Mouse (Mus musculus) heart, adult 9 months (tissue): ENCODE measurements around the gene Ncam2.
"Not testable (repeated sequence)": the region's sequence is repeated elsewhere in the genome, so short reads cannot be mapped to it uniquely, and the experiment has no call there.

Experiments used
- DNase-seq, 2 experiments: peaks; one replicate each; pipeline ENCODE4 v3.0.0; 2022; ENCODE audit warnings: low spot score in 2 of 2

Gene Ncam2

DNA sequence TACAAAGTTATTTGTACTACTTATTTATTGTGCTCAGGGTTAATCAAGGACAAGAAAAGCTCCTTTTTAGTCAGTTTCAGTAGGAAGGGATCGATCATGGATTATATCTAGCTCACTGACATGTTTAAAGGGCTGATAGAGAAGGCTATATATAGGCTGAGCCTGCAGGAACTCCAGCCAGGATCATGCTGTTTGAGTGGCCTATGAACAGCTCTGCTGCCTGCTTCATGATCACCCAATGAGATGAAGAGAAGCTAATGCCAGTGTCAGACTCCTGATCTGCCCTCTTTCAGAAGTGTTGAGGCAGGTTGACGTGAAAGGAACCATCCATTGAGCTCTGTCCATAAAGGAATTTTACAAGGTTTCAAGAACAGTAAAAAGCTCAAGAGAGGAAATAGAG is 103.3 kb downstream of the Ncam2 start:
- no peak for DNase-seq

DNA sequence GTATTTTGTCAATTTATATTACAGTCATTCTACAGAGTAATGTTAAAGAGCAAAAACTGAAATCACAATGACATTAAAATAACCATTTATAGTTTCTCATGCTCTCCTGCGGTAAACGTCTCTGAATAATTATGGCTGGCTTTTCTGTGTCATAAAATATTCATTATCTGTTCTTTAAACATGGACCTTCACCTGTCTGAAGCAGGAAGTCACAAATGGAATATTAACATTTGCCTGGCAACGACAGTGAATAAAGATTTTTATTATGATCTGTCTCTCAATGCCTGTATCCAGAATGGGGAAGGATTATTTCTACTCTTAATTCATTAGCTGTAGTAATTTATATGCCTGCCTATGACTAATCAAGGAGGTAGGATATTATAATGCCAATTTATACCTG is 108.7 kb downstream of the Ncam2 start:
- no peak for DNase-seq

DNA sequence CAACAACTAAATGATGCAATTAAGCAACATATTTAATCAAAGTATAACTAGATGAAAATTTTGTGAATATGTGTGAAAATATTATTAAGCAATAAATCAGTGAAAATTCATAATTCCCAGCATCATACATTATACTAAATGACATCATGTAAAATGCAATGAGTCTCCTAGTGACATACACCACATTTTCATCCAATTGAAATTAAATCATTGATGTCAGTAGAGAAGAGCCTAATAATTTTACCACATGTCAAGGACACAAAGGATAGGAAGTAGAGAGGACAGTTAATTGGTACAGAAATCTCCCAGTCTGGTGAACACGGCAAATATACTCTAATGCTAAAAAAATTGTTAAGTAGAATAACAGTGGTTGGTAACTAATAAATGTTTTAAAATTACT is 118.5 kb downstream of the Ncam2 start:
- no peak for DNase-seq

DNA sequence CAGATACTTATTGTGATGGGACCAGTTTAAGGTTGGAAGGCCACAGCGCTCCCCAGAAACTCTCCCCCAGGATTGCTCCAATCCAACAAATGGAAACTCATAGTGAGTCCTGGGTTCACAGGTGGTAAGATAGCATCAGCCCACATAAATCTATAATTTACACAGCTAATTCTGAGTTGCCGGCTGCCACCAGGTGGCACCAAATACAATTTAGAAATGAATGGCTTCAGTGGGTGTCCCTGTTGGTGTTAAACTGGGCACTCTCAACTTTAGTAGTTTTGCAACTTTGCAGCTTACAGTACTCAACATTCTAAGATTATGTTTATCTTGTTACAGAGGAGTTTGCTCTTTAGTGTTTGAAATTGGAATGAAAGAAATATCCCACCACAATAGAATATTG is 130.0 kb downstream of the Ncam2 start:
- DNase-seq = no peak

DNA sequence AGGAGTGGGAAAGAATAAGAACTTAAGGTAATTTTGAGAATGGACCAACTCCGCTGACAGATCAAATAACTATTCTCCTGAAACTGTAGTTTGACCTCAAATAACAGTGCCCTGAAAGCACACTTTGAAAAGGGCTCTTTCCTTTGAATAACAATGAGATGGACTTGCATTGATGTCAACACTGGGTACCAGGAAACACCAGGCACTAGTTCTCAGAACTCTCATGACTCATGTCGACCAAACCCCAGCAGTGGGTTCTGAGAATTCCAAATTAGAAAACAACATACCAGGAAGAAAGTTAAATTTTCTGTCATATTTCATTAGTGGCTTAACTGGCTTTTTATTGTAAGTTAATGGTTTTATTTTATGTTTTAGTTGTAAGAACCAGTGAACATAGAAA is 165.4 kb downstream of the Ncam2 start:
- no peak for DNase-seq

DNA sequence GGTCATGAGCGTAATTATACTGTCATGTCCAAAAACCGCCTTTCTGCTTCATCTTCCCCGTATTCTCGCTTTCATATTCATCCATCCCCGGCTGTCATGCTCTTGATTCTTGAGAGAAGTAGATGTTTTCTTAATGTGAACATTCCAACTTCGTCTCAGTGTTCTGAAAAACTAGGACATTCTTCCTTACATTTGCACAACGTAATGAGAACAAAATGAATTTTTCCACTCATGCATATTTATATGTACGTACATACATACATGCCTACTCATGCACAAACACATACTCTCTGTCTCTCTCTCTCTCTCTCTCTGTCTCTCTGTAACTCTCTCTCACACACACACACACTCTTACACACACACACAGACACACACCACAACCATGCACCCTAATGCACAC is 173.7 kb downstream of the Ncam2 start:
- no peak for DNase-seq

DNA sequence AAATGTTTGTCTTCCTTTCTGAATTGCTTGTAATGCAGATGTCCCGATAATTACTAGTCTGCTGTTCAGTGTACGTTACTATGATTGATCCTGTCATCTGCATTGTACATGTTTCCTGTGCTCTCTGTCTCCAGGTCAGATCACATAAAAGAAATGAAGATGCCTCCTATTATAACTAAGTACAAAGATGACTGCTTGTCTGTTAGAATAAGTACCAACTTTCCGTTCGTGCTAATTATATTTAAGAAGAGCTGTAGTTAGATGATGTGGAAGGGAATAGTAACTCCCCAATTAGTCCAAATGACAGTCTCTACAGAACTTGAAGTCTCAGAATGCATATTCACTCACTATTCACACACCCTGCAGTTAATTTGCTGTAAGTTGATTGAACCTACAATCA is 179.9 kb downstream of the Ncam2 start:
- DNase-seq = no peak

DNA sequence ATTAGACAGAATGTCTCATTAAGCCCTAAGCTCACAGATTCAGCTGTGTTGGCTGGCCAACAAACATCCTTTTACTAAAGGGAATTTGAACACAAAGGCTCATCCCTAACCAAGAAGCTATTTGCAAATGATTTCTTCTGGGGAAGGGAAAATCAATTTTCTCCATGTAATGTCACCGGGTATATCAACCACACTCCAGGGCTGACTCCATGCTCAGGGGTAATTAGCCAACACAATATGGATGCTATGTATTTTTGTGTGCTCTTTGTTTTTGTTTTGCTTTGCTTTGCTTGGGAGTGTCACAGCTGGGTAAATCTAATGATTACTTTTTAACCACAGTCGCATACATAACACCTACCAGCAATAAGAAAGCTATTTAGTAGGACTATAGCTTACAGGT is 188.1 kb downstream of the Ncam2 start:
- DNase-seq = no peak

DNA sequence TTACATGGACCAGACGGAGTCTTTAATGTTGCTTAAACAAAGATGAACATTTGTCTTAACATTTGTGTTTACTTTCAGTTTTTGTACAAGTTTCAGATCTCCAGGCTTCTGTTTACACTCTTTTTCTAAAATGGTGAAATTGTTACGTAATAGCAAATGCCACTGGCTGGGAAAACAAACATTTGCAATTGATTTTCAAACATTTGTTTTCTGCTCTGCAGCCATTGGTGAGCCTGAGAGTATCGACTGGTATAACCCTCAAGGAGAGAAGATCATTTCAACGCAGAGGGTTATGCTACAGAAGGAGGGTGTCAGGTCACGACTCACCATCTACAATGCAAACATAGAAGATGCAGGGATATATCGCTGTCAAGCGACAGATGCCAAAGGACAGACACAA is 234.1 kb downstream of the Ncam2 start:
- no peak for DNase-seq

DNA sequence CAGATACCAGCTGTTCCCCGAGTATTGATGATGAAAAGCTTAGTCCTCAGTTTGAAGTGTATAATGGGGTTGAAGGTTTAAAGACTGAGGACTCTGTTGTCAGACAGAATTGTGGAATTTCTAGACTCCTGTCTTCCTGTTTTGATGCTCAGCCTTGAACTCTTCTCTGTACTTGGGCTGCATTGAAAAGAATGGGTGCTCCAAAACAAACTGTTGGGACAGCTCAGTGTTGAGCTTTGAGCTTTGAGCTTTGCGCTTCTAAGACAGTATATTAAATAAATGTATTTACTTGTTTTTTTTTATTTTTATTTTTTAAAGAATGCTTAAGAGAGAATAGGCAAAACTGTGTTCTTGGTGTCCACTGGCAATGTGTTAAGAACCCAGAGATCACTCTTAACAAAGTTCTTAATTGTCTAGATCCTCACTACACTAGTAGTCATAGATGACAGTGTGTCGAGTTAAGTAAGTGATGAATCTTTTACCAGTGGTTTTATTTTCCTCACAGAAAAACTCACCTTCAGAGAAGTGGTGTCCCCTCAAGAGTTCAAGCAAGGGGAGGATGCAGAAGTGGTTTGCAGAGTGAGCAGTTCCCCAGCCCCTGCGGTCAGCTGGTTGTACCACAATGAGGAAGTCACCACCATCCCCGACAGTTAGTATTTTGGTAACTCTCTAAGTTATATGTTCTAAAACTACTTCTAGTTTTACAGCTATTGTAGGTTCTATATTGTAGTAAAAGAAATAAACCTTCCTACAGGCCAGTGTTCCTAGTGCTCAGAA is 236.8 kb downstream of the Ncam2 start:
- peak; percentile 4 to 23 for DNase-seq

DNA sequence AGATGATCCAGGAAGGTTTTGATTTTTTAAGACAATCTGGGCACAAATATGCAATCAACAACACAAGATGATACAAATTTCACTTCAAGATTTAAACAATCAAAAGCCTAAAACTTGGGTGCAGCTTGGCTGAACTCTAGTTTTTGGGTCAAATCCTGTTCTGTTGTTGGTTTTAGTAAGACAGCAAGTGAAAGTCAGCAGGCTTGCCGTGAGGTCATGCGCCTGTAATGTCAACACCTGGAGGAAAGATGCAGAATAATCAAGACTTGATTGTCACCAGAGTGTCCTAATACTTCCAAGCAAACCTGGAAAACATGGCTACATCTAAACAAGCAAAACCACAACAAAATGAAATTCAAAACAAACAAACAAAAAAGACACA is 237.4 kb downstream of the Ncam2 start:
- DNase-seq = no peak

DNA sequence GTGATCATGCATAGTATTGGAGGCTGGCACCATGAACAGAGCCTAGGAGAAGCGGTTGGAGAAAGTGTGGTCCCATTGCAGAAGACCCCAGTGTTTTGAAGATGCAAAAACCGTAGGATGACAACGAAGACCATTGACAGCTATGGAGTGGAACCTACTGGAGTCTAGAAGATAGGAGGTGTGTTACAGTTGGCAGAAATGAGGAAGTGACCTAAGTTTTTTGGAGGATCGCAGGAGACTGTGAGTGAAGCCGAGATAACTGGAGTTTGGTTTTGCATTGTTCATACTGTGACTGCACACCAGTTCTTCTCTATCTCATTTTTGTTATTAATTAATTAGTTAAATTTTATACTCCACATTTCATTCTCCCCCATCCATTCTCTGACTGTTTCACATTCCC is 250.4 kb downstream of the Ncam2 start:
- DNase-seq = no peak

DNA sequence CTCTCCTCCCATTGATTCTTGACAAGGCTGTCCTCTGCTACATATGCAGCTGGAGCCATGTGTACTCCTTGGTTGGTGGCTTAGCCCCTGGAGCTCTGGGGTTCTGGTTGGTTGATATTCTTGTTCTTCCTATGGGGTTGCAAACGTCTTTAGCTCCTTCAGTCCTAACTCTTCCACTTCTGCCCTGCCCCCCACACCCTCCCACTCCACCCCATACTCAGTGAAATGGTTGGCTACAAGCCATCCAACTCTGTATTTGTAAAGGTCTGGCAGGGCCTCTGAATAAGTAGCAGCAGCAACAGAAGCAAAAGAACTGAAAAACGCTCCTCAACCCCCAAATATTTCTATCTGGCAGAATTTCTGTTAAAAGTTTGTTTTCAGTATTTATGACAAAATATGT is 252.5 kb downstream of the Ncam2 start:
- no peak for DNase-seq

DNA sequence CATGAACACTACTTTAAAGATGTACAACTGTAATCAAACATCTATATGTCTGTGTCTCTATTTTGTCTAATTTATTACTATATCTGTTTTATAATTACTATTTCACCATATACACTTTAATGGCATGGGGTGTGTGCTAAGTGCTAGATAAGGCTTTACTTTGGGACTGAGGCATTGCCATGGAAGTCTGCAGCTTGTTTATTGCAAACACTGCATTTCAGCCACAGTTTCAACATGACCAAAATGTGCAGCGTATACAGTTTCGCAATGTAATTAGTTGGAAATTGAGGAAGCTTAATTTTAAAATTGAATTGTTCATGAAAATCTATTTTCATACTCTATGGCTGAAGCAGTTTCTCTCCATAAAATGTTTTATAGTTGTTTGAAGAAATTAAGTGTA is 254.0 kb downstream of the Ncam2 start:
- peak in 1 of 2 experiments; percentile 16 for DNase-seq

DNA sequence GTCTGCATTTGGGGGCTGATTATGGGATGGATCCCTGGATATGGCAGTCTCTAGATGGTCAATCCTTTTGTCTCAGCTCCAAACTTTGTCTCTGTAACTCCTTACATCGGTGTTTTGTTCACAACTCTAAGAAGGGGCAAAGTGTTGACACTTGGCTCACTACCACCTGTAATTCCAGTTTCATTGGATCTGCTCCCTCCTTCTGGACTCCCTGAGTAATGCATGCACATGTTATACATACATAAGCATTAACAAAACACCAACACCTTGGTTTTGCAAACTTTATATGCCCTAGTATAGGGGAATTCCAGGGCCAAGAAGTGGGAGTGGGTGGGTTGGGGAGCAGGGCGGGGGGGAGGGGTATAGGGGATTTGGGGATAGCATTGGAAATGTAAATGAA is 262.2 kb downstream of the Ncam2 start:
- DNase-seq = not testable (repeated sequence)

DNA sequence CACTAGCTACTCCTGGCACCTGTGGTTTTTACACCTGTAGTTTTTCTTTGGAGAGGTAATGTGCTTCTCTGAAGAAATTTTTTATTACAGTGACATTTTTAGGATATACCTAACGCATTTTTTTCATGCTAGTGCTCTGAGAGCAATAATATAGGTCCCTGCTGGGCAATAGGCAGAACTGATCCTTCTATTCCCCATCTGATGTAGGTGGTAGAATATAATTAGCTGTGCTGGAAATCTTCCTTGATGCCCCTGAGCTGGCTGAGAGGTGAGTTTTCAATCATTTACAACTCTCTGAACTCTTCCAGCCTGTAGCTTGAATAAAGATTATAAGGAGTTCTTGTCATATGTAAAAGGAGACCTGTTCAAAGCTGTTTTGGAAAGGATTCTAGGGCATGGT is 272.4 kb downstream of the Ncam2 start:
- no peak for DNase-seq

DNA sequence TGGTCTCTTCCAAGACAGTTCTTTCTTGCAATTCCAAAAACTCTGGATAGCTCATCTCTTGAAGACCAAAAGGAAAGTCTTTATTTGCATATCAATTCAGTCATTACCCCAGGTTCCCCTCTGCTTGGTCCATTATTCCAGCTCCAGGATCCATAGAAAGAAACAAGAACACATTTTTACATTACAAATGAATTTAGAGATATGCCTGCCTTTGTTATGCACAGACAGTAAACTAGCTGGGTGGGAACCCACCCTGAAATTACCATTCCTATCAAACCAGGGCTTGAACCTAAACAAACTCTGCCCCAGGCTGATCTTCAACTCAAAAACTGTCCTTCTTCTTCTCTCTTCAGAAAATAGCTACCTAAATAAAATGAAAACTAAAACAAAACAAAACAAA is 280.6 kb downstream of the Ncam2 start:
- DNase-seq = no peak

DNA sequence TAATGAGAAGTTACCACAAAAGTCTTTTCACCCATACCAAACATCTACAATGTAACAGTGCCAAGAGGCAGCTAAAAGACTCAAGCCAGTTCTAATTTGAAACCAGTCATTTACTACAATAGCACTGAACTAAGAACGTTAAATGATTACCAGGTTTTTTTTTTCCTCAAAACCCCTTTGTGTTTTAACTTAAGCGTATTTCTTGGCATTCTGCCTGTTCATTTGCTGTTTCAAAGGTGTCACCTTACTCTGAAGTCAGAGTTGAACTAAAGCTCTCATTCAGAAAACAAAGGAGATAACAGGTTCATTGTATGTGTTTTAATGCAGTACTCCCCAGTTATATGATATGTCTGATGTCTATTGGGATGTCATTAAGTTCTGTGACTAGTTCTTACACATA is 295.6 kb downstream of the Ncam2 start:
- no peak for DNase-seq

DNA sequence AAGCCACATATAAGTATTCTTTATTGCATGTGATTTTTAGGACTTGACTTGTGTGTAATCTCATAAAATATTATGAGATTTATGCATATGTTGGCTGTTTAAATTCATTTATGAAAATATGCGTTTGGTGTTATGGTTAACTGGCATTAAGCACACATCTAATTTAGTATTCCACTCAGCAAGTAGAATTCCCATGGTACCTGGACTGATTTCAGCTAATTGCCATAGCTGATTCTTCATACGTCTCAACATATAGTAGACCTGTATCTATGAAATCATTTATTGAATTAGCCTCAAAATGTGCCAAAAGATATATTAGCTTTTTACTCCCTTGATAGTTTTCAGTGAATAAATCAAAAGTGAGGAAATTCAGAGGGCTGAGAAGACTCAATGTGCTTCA is 302.1 kb downstream of the Ncam2 start:
- no peak for DNase-seq

DNA sequence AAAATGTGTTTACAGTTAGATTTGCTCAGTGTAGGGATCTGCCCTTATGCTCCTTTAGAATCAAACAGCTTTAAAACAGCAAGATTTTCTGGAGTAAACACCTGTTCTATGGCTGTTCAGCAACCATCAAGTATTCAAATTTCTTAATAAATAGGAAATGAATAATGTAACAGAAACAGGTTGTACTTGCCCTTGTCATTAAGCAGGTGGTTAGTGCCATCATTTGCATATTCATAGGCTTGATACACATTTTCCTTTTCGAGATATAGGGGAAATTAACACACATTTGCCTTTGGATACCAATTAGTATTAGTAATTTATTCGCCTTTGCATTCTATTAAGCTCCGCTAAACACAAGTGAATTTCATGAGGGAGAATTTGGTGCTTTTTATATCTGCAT is 335.7 kb downstream of the Ncam2 start:
- no peak for DNase-seq

DNA sequence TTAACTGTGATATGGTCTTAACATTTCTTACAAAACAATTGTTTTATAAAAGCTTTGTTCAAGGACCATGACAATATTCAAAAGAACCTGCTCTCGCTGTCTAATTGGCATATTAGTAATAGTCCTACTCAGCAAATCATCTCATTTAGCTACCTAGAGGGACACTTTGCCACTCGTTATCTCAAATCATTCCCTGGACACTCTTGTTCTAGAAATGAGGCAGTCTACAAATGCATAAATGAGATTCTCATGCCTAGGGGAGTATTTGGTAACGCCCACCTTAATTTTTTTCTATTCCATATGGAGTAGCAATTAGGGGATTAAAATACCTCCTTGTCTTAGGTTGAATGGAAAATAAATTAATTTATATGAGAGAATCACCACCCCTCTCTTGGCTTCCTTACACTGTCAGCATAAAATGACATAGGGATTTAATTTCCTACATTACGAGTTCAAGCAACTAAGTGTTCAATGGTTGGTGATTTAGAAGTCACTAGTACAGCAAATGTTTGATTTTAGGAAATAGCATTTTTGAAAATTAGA is 387.1 kb downstream of the Ncam2 start:
- no peak for DNase-seq

DNA sequence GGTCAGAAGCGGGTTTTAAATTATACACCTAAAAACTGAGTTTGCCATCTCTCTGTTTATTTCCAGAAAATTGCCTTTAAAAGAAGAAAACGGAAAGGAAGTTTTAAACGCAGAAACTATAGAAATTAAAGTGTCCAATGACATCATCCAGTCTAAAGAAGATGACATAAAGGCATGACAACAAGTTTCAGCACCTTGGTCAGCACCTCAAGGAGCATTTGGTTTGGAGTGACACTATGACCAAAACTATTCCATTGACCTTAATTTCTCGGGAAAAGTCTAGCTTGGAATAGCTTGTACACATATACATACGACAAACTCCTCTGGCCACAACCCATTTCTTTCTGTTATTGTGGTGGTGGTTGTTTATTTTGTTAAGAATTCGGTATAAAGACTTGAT is 422.8 kb downstream of the Ncam2 start:
- DNase-seq = no peak

DNA sequence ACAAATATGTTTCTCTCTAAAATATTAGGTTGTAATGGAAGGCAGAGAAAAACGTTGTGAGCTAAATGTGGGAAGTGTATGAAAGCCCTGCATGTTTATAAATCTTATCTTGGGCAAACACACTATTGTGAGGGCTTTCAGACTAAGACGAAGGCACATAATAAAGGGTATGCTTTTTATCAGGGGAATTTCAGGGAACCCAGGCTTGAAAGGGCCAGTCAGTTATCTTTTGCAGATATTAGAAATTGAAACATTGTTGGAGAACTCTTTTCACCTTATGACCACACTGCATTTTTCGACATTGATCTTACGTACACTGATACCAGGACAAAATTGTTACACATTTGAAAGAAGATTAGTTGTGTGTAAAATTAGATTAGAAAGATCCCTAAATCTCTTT is 423.3 kb downstream of the Ncam2 start:
- no peak for DNase-seq

DNA sequence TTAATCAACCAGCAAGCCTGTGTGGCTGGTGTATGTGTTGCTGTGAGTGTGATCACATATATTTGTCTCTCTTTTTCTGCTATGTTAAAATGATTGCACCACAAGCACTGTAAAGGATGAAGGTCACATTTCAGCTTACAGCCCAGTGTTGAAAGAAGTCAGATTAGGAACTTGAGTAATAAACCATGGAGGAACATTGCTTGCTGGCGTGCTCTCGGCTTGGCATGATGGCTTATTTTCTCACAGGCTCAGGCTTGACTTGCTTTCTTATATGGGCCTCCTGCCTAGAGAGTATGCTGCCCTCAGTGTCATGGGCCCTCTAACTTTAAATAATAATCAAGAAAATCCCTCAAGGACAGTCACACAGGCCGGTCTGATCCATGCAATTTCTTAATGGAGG is 449.8 kb downstream of the Ncam2 start:
- DNase-seq = no peak
